Mouse (Mus musculus): ENCODE data around the gene Pitpnc1. TPM values are rescaled to one million over a fixed set of nuclear protein-coding genes. Genes with fewer than 3 reads are reported as not detected.

Gene Pitpnc1
- polyA plus RNA-seq, 1 experiment from 2014 or later: 5.0 TPM

- DNase-seq (ENCODE audit: low spot score): no peak
- no peak overlapping the region for H3K9ac ChIP-seq (ENCODE audit: low read length)
- WGBS: 60% methylated on average over 11 of the region's 11 CpGs
- H3K36me3 ChIP-seq (ENCODE audit: control insufficient read depth, insufficient read depth, low read length): no peaks in the 10 kb centered on the region
- H3K4me2 ChIP-seq (replicated peaks; ENCODE audit: low read depth): no peak overlapping the region
- no peaks in the 10 kb centered on the region for H3K27me3 ChIP-seq (ENCODE audit: control insufficient read depth, insufficient read depth, low read length)
- H3K27ac ChIP-seq (replicated peaks): no peak overlapping the region
- H3K4me1 ChIP-seq (replicated peaks; ENCODE audit: control insufficient read depth, insufficient read depth): no peaks in the 10 kb centered on the region
- H3K9me3 ChIP-seq (ENCODE audit: control insufficient read depth, low read length): no peaks in the 10 kb centered on the region
- H3K4me3 ChIP-seq (ENCODE audit: low read depth, low read length): no peak overlapping the region
- no peak for ATAC-seq (ENCODE audit: low FRiP score, low TSS enrichment)
- TF ChIP-seq CTCF (IDR thresholded peaks at IDR 0.05; ENCODE audit: low read depth) (no peak), EP300 (optimal IDR thresholded peaks at IDR 0.05) (no peak)
Observed at GRCm38 (mm10) chr11:107306170-107306569, 164.3 kb downstream of the Pitpnc1 start.

- DNase-seq (ENCODE audit: low spot score) (no peak), ATAC-seq (ENCODE audit: low FRiP score, low TSS enrichment) (no peak)
- Histone ChIP-seq H3K4me1 (replicated peaks; ENCODE audit: control insufficient read depth, insufficient read depth) (no peaks in the 10 kb centered on the region), H3K4me3 (ENCODE audit: low read depth, low read length) (no peak overlapping the region), H3K27ac (replicated peaks) (no peak overlapping the region), H3K9ac (ENCODE audit: low read length) (no peak overlapping the region), H3K9me3 (ENCODE audit: control insufficient read depth, low read length) (no peaks in the 10 kb centered on the region), H3K36me3 (ENCODE audit: control insufficient read depth, insufficient read depth, low read length) (no peaks in the 10 kb centered on the region), H3K27me3 (ENCODE audit: control insufficient read depth, insufficient read depth, low read length) (no peaks in the 10 kb centered on the region), H3K4me2 (replicated peaks; ENCODE audit: low read depth) (no peak overlapping the region)
- WGBS: 88% methylated on average over 4 of the region's 4 CpGs
- no peak for TF ChIP-seq EP300 (optimal IDR thresholded peaks at IDR 0.05)
- TF ChIP-seq CTCF (IDR thresholded peaks at IDR 0.05; ENCODE audit: low read depth): no peak
Observed at GRCm38 (mm10) chr11:107302141-107302540, 168.4 kb downstream of the Pitpnc1 start.

GRCm38 (mm10) chr11:107300235-107300634 is 170.3 kb downstream of the Pitpnc1 start:
- no peak for DNase-seq (ENCODE audit: low spot score)
- ATAC-seq (ENCODE audit: low FRiP score, low TSS enrichment): no peak
- Histone ChIP-seq H3K36me3 (ENCODE audit: control insufficient read depth, insufficient read depth, low read length) (no peaks in the 10 kb centered on the region; the same call in 1 of the 2 replicates), H3K4me3 (ENCODE audit: low read depth, low read length) (no peak overlapping the region), H3K9me3 (ENCODE audit: control insufficient read depth, low read length) (no peaks in the 10 kb centered on the region), H3K27me3 (ENCODE audit: control insufficient read depth, insufficient read depth, low read length) (no peaks in the 10 kb centered on the region), H3K9ac (ENCODE audit: low read length) (no peak overlapping the region), H3K4me2 (replicated peaks; ENCODE audit: low read depth) (no peak overlapping the region), H3K27ac (replicated peaks) (no peak overlapping the region), H3K4me1 (replicated peaks; ENCODE audit: control insufficient read depth, insufficient read depth) (no peaks in the 10 kb centered on the region)
- TF ChIP-seq CTCF (IDR thresholded peaks at IDR 0.05; ENCODE audit: low read depth) (peak; percentile 49), EP300 (optimal IDR thresholded peaks at IDR 0.05) (no peak)

GRCm38 (mm10) chr11:107299511-107300120 is 170.9 kb downstream of the Pitpnc1 start:
- Histone ChIP-seq H3K9ac (ENCODE audit: low read length) (no peak overlapping the region), H3K4me3 (ENCODE audit: low read depth, low read length) (no peak overlapping the region), H3K36me3 (ENCODE audit: control insufficient read depth, insufficient read depth, low read length) (no peaks in the 10 kb centered on the region; the same call in 1 of the 2 replicates), H3K4me2 (replicated peaks; ENCODE audit: low read depth) (no peak overlapping the region), H3K27me3 (ENCODE audit: control insufficient read depth, insufficient read depth, low read length) (no peaks in the 10 kb centered on the region), H3K4me1 (replicated peaks; ENCODE audit: control insufficient read depth, insufficient read depth) (no peaks in the 10 kb centered on the region), H3K9me3 (ENCODE audit: control insufficient read depth, low read length) (no peaks in the 10 kb centered on the region), H3K27ac (replicated peaks) (no peak overlapping the region)
- ATAC-seq (ENCODE audit: low FRiP score, low TSS enrichment) (no peak), DNase-seq (ENCODE audit: low spot score) (no peak)
- TF ChIP-seq EP300 (optimal IDR thresholded peaks at IDR 0.05): no peak
- no peak for TF ChIP-seq CTCF (IDR thresholded peaks at IDR 0.05; ENCODE audit: low read depth)
- 88% methylated on average over 9 of the region's 9 CpGs for WGBS

- 90% methylated on average over 4 of the region's 4 CpGs for WGBS
- TF ChIP-seq CTCF (IDR thresholded peaks at IDR 0.05; ENCODE audit: low read depth): no peak
- Histone ChIP-seq H3K9ac (ENCODE audit: low read length) (no peak overlapping the region), H3K4me2 (replicated peaks; ENCODE audit: low read depth) (no peak overlapping the region), H3K4me3 (ENCODE audit: low read depth, low read length) (no peak overlapping the region), H3K27ac (replicated peaks) (no peak overlapping the region), H3K4me1 (replicated peaks; ENCODE audit: control insufficient read depth, insufficient read depth) (no peaks in the 10 kb centered on the region), H3K36me3 (ENCODE audit: control insufficient read depth, insufficient read depth, low read length) (no peaks in the 10 kb centered on the region; the same call in 1 of the 2 replicates), H3K9me3 (ENCODE audit: control insufficient read depth, low read length) (no peaks in the 10 kb centered on the region), H3K27me3 (ENCODE audit: control insufficient read depth, insufficient read depth, low read length) (no peaks in the 10 kb centered on the region)
- no peak for DNase-seq (ENCODE audit: low spot score)
- no peak for ATAC-seq (ENCODE audit: low FRiP score, low TSS enrichment)
Observed at GRCm38 (mm10) chr11:107296176-107296575, 174.3 kb downstream of the Pitpnc1 start.

GRCm38 (mm10) chr11:107292036-107292435 is 178.5 kb downstream of the Pitpnc1 start:
- Histone ChIP-seq H3K4me1 (replicated peaks; ENCODE audit: control insufficient read depth, insufficient read depth) (no peaks in the 10 kb centered on the region), H3K9me3 (ENCODE audit: control insufficient read depth, low read length) (no peaks in the 10 kb centered on the region), H3K9ac (ENCODE audit: low read length) (no peak overlapping the region), H3K4me2 (replicated peaks; ENCODE audit: low read depth) (no peak overlapping the region), H3K27me3 (ENCODE audit: control insufficient read depth, insufficient read depth, low read length) (no peaks in the 10 kb centered on the region), H3K4me3 (ENCODE audit: low read depth, low read length) (no peak overlapping the region), H3K36me3 (ENCODE audit: control insufficient read depth, insufficient read depth, low read length) (no peaks in the 10 kb centered on the region; the same call in 1 of the 2 replicates), H3K27ac (replicated peaks) (no peak overlapping the region)
- no peak for TF ChIP-seq CTCF (IDR thresholded peaks at IDR 0.05; ENCODE audit: low read depth)
- no peak for TF ChIP-seq EP300 (optimal IDR thresholded peaks at IDR 0.05)
- ATAC-seq (ENCODE audit: low FRiP score, low TSS enrichment) (no peak), DNase-seq (ENCODE audit: low spot score) (no peak)
- 68% methylated on average over 13 of the region's 13 CpGs for WGBS

Measured in stomach, postnatal 0 days (tissue).